In the genomic region with DNA sequence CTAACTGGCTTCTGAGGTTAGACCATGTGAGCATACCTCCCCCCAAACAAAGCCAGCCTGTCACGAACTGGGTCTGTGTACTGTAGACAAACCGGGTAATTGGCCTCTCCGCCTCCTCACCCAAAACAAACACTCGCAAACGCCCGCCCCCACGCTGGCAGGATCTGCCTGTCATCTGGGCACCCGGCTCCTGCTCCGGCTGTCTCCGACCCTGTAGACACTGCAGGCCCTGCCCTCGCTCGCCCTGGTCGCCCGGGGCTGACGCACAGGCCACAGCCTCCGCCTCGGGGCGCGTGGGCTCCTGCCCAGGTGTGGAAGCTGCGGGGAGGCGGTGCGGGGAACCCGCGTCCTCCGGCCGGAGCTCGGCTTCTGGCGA, we compare ENCODE assay signal across 8 mouse cellular contexts. TPM values are rescaled to one million over a fixed set of nuclear protein-coding genes. Genes with fewer than 3 reads are reported as not detected.
DNase-seq lines count a peak whose midpoint lies in the region; ATAC-seq and TF ChIP-seq lines count a peak whose summit lies in the region.

Gene Klhdc8a, plus strand, starts transcription at position 202 of the 376 bp plus-strand sequence.

- no peak within 1 kb of the TSS for H3K27ac ChIP-seq in bone marrow macrophage, adult 2 months (ENCODE audit: insufficient read depth, low read depth, low read length)
- H3K27ac ChIP-seq in forebrain, embryonic 11.5 days (ENCODE audit: low read depth, low read length): no peak within 1 kb of the TSS
- H3K27ac ChIP-seq in hindbrain, embryonic 10.5 days: peak within 1 kb of the TSS; percentile 91
- no peak within 1 kb of the TSS for H3K27ac ChIP-seq in lung, embryonic 14.5 days (ENCODE audit: low read depth)

- no peak for TF ChIP-seq POLR2A in bone marrow macrophage, adult 2 months (IDR thresholded peaks at IDR 0.05; ENCODE audit: borderline replicate concordance, low read depth, low read length)

- H3K4me2 ChIP-seq in forebrain, embryonic 11.5 days (ENCODE audit: low read depth, low read length, severe bottlenecking): peak within 1 kb of the TSS; percentile 92
- H3K4me2 ChIP-seq in lung, embryonic 14.5 days: peak within 1 kb of the TSS; percentile 99

- ATAC-seq in G1E (ENCODE audit: extremely low read depth, insufficient number of reproducible peaks, low FRiP score, poor library complexity, severe bottlenecking): no peak
- ATAC-seq in forebrain, embryonic 11.5 days (replicated peaks; ENCODE audit: low FRiP score): peak; percentile 60
- peak; percentile 55 for ATAC-seq in lung, embryonic 14.5 days (ENCODE audit: insufficient read depth)

- DNase-seq in G1E (ENCODE audit: low spot score) (no peak), MN1 (ENCODE audit: low spot score) (no peak)
- DNase-seq in forebrain, embryonic 11.5 days (ENCODE audit: low spot score): peak; percentile 80
- peak; percentile 70 for DNase-seq in hindbrain, embryonic 10.5 days (ENCODE audit: low spot score)
- DNase-seq in layer of hippocampus, adult 9-11 months: peak; percentile 78
- peak; percentile 51 for DNase-seq in lung, embryonic 14.5 days
- peak; percentile 62 to 65 for DNase-seq in right cerebral cortex, adult 2 months (ENCODE audit: low spot score in 2 of 2)

- H3K9me3 ChIP-seq in G1E (replicated peaks): no peaks in the 10 kb centered on the region
- no peaks in the 10 kb centered on the region for H3K9me3 ChIP-seq in forebrain, embryonic 11.5 days (ENCODE audit: control insufficient read depth, low read length)
- no peaks in the 10 kb centered on the region for H3K9me3 ChIP-seq in hindbrain, embryonic 10.5 days
- no peaks in the 10 kb centered on the region for H3K9me3 ChIP-seq in lung, embryonic 14.5 days (ENCODE audit: low read depth, low read length)

- no peaks in the 10 kb centered on the region for H3K4me1 ChIP-seq in G1E (ENCODE audit: insufficient read depth, low read depth, low read length)
- H3K4me1 ChIP-seq in bone marrow macrophage, adult 2 months (ENCODE audit: control insufficient read depth, insufficient read depth, low read length): 0 out of 2 replicates have a peak, but pooled peaks cover 3% of the 10 kb centered on the region
- peaks cover 23% of the 10 kb centered on the region for H3K4me1 ChIP-seq in forebrain, embryonic 11.5 days (replicated peaks; ENCODE audit: control insufficient read depth, insufficient read depth, low read length)
- H3K4me1 ChIP-seq in hindbrain, embryonic 10.5 days (replicated peaks): peaks cover 64% of the 10 kb centered on the region
- peaks cover 13% of the 10 kb centered on the region for H3K4me1 ChIP-seq in lung, embryonic 14.5 days (ENCODE audit: insufficient read depth)

- peak within 1 kb of the TSS; percentile 66 for H3K9ac ChIP-seq in forebrain, embryonic 11.5 days (ENCODE audit: low read length)
- peak within 1 kb of the TSS; percentile 58 for H3K9ac ChIP-seq in lung, embryonic 14.5 days

- no peaks in the 10 kb centered on the region for H3K36me3 ChIP-seq in G1E (replicated peaks)
- no peaks in the 10 kb centered on the region for H3K36me3 ChIP-seq in forebrain, embryonic 11.5 days (ENCODE audit: control insufficient read depth, insufficient read depth, low read length)
- H3K36me3 ChIP-seq in hindbrain, embryonic 10.5 days: no peaks in the 10 kb centered on the region
- H3K36me3 ChIP-seq in lung, embryonic 14.5 days (ENCODE audit: insufficient read depth): no peaks in the 10 kb centered on the region

- peak within 1 kb of the TSS; percentile 1; the same call in 1 of the 2 replicates for H3K4me3 ChIP-seq in G1E (ENCODE audit: low read depth, low read length)
- peak within 1 kb of the TSS; percentile 54 for H3K4me3 ChIP-seq in bone marrow macrophage, adult 2 months (ENCODE audit: insufficient read depth, low read length)
- peak within 1 kb of the TSS; percentile 48 for H3K4me3 ChIP-seq in forebrain, embryonic 11.5 days (ENCODE audit: low read depth, low read length)
- peak within 1 kb of the TSS; percentile 78 for H3K4me3 ChIP-seq in hindbrain, embryonic 10.5 days
- H3K4me3 ChIP-seq in lung, embryonic 14.5 days (ENCODE audit: low read depth, low read length): peak within 1 kb of the TSS; percentile 54

- TF ChIP-seq CTCF in G1E (IDR thresholded peaks at IDR 0.05; ENCODE audit: low read depth, low read length): no peak
- TF ChIP-seq CTCF in bone marrow macrophage, adult 2 months (IDR thresholded peaks at IDR 0.05; ENCODE audit: low read depth, low read length): no peak
- TF ChIP-seq CTCF in lung, embryonic 14.5 days (IDR thresholded peaks at IDR 0.05; ENCODE audit: low read depth): no peak

- 1% methylated on average over 28 of the region's 28 CpGs for WGBS in forebrain, embryonic 11.5 days
- under 1% methylated on average over 28 of the region's 28 CpGs for WGBS in hindbrain, embryonic 10.5 days
- WGBS in lung, embryonic 14.5 days: under 1% methylated on average over 28 of the region's 28 CpGs

- peaks cover 33% of the 10 kb centered on the region for H3K27me3 ChIP-seq in G1E (ENCODE audit: insufficient read depth, low read length)
- peaks cover 11% of the 10 kb centered on the region for H3K27me3 ChIP-seq in forebrain, embryonic 11.5 days (ENCODE audit: control insufficient read depth, insufficient read depth, low read length)
- peaks cover 86% of the 10 kb centered on the region for H3K27me3 ChIP-seq in hindbrain, embryonic 10.5 days (ENCODE audit: insufficient read depth, poor library complexity, severe bottlenecking)
- H3K27me3 ChIP-seq in lung, embryonic 14.5 days (ENCODE audit: insufficient read depth, low read length): peaks cover 31% of the 10 kb centered on the region

RNA-seq across cellular contexts. Expression of gene Klhdc8a, which starts in this region (rescaled TPM):
- total RNA-seq in G1E (2014; fragmentation: Nextera tagmentation) (not detected in 2 replicates), G1E (2017) (0.06 and 0.11 TPM in 2 replicates)
- polyA plus RNA-seq in G1E (2012): not detected in 2 replicates
- not detected in 2 replicates for polyA plus RNA-seq in bone marrow macrophage, adult 2 months (2012; ENCODE audit: insufficient read depth, insufficient read length, missing spikeins)
- polyA plus RNA-seq in forebrain, embryonic 11.5 days (2014; fragmentation: Nextera tagmentation; extraction: Ambion mirVana): 0.99 and 1.1 TPM in 2 replicates
- polyA plus RNA-seq in hindbrain, embryonic 10.5 days (2016; fragmentation: Nextera tagmentation; extraction: Ambion mirVana): 1.0 and 3.5 TPM in 2 replicates
- 0.46 and 0.54 TPM in 2 replicates for polyA plus RNA-seq in lung, embryonic 14.5 days (2014; fragmentation: Nextera tagmentation; extraction: Ambion mirVana)

Comparison
In these comparisons a context has a peak if more than half of its experiments do, and no peak if none do; other contexts are left out.
1. Peak in DNase-seq, ATAC-seq, H3K4me3 ChIP-seq, H3K9ac ChIP-seq and H3K4me2 ChIP-seq in lung, embryonic 14.5 days; RNA of the gene not detected or under 1 TPM.
2. DNase-seq: peak in forebrain, embryonic 11.5 days (single experiment), hindbrain, embryonic 10.5 days (single experiment), layer of hippocampus, adult 9-11 months (single experiment) and right cerebral cortex, adult 2 months (2 of 2); none in G1E (single experiment) and MN1 (single experiment).
3. H3K4me3 ChIP-seq: peak in every context shown above with its lines; median percentile 78 in hindbrain, embryonic 10.5 days; 54 in bone marrow macrophage, adult 2 months; 54 in lung, embryonic 14.5 days; 48 in forebrain, embryonic 11.5 days; 1 in G1E.